Mouse (Mus musculus) liver, embryonic 14.5 days (tissue): ENCODE data around the gene Mybpc2.

ENCODE experiments used
- CTCF ChIP-seq: IDR thresholded peaks from 2 replicates; pipeline ENCODE4 v1.5.1; 2016; ENCODE audit warnings: antibody characterized with exemption, low read depth, control low read depth
- EP300 ChIP-seq: IDR thresholded peaks from 2 replicates; pipeline ENCODE4 v1.6.1; 2016; ENCODE audit warnings: antibody characterized with exemption, low read depth

GRCm38 (mm10) chr7:44474419-44474818 lies 50.0 kb downstream of the Mybpc2 start:
- TF ChIP-seq EP300: no peak
- TF ChIP-seq CTCF: no peak
